Mouse (Mus musculus) cerebellum, adult 9-11 months (tissue): ENCODE data around the gene Mob3c.

ENCODE experiments used
- DNase-seq: peaks from one replicate; pipeline ENCODE4 v3.0.0; 2022

Gene Mob3c

GRCm38 (mm10) chr4:115884022-115884421 lies 56.1 kb downstream of the Mob3c start, which contains the start of gene Kncn:
TSS of gene Kncn (plus strand) at chr4:115884400.
- no peak for DNase-seq
